Mouse (Mus musculus) limb, embryonic 15.5 days (tissue): Measurements from ENCODE around the gene Fhl2. TPM values are rescaled to one million over a fixed set of nuclear protein-coding genes. Genes with fewer than 3 reads are reported as not detected.

ENCODE experiments used
- ATAC-seq: fragments of 200-750 bp; cut with Nextera tagmentation; 2 replicates; pipeline ENCODE4 v1.8.0; 2017; ENCODE audit warnings: low read depth, moderate TSS enrichment; ENCODE audit not compliant: insufficient number of reproducible peaks, low FRiP score, low TSS enrichment
- H3K27ac ChIP-seq: fragments of 300-500 bp; sonication (generic); 2 replicates; pipeline ENCODE4 v1.5.1; 2015; ENCODE audit warnings: moderate library complexity, mild to moderate bottlenecking, inconsistent platforms
- H3K27me3 ChIP-seq: fragments of 300-500 bp; sonication (generic); 2 replicates; pipeline ENCODE4 v1.6.1; 2015; ENCODE audit warnings: inconsistent platforms
- H3K36me3 ChIP-seq: fragments of 300-500 bp; sonication (generic); 2 replicates; pipeline ENCODE4 v1.6.1; 2015; ENCODE audit warnings: inconsistent platforms
- H3K4me1 ChIP-seq: fragments of 300-500 bp; sonication (generic); 2 replicates; pipeline ENCODE4 v1.6.1; 2015; ENCODE audit warnings: inconsistent platforms
- H3K4me2 ChIP-seq: fragments of 300-500 bp; sonication (generic); 2 replicates; pipeline ENCODE4 v1.6.1; 2015; ENCODE audit warnings: mild to moderate bottlenecking, inconsistent platforms
- H3K4me3 ChIP-seq: fragments of 300-500 bp; sonication (generic); 2 replicates; pipeline ENCODE4 v1.5.1; 2015; ENCODE audit warnings: mild to moderate bottlenecking, inconsistent platforms
- H3K9ac ChIP-seq: fragments of 300-500 bp; sonication (generic); 2 replicates; pipeline ENCODE4 v1.6.1; 2015; ENCODE audit warnings: inconsistent platforms
- H3K9me3 ChIP-seq: fragments of 300-500 bp; sonication (generic); 2 replicates; pipeline ENCODE4 v1.6.1; 2016; ENCODE audit warnings: inconsistent platforms
- WGBS: fragments of 180-500 bp; shearing (Covaris S2); methylation state at CpG from one replicate; pipeline ENCODE4 v1.1.7; 2015; 5-methylcytosine and 5-hydroxymethylcytosine counted together
- polyA plus RNA-seq: library from polyadenylated mRNA; unstranded; fragments of >200 nt; fragmentation: Nextera tagmentation; extraction: Ambion mirVana; gene quantifications from 2 replicates; pipeline ENCODE4 v1.2.1, GENCODE M21; 2015

The Fhl2 gene
- polyA plus RNA-seq, 1 experiment from 2014 or later, result 24.7 TPM

GRCm38 (mm10) chr1:43127820-43128610, 68.8 kb downstream of the Fhl2 start:
- no peaks in the 10 kb centered on the region for H3K27me3 ChIP-seq
- 63% methylated on average over 8 of the region's 8 CpGs for WGBS
- peaks cover 3% of the 10 kb centered on the region; the same call in 1 of the 2 replicates for H3K4me1 ChIP-seq
- H3K9me3 ChIP-seq, result no peaks in the 10 kb centered on the region
- no peak overlapping the region for H3K4me3 ChIP-seq
- peaks cover 20% of the 10 kb centered on the region; the same call in 1 of the 2 replicates for H3K36me3 ChIP-seq
- H3K4me2 ChIP-seq, result no peak overlapping the region
- no peak overlapping the region for H3K9ac ChIP-seq
- no peak overlapping the region for H3K27ac ChIP-seq
- no peak for ATAC-seq

GRCm38 (mm10) chr1:43127196-43127595, 69.6 kb downstream of the Fhl2 start:
- H3K36me3 ChIP-seq, result peaks cover 20% of the 10 kb centered on the region; the same call in 1 of the 2 replicates
- no peak overlapping the region for H3K27ac ChIP-seq
- no peak overlapping the region for H3K9ac ChIP-seq
- no peak overlapping the region for H3K4me3 ChIP-seq
- peaks cover 3% of the 10 kb centered on the region; the same call in 1 of the 2 replicates for H3K4me1 ChIP-seq
- no peaks in the 10 kb centered on the region for H3K9me3 ChIP-seq
- H3K4me2 ChIP-seq, result no peak overlapping the region
- no peak for ATAC-seq
- no peaks in the 10 kb centered on the region for H3K27me3 ChIP-seq

GRCm38 (mm10) chr1:43124726-43125125, 72.1 kb downstream of the Fhl2 start:
- WGBS, result 66% methylated on average over 4 of the region's 4 CpGs

GRCm38 (mm10) chr1:43122616-43123015, 74.2 kb downstream of the Fhl2 start:
- WGBS, result 86% methylated on average over 2 of the region's 2 CpGs
- Histone ChIP-seq H3K9me3 (no peaks in the 10 kb centered on the region), H3K4me1 (no peaks in the 10 kb centered on the region), H3K9ac (no peak overlapping the region), H3K4me2 (no peak overlapping the region), H3K4me3 (no peak overlapping the region), H3K36me3 (peaks cover 33% of the 10 kb centered on the region), H3K27me3 (no peaks in the 10 kb centered on the region), H3K27ac (no peak overlapping the region)
- no peak for ATAC-seq

More at GRCm38 (mm10) chr1:43124726-43125125, 72.1 kb downstream of the Fhl2 start:
- H3K4me2 ChIP-seq, result no peak overlapping the region
- no peaks in the 10 kb centered on the region for H3K27me3 ChIP-seq
- ATAC-seq, result no peak
- H3K36me3 ChIP-seq, result peaks cover 26% of the 10 kb centered on the region; the same call in 1 of the 2 replicates
- H3K4me1 ChIP-seq, result peaks cover 3% of the 10 kb centered on the region; the same call in 1 of the 2 replicates
- no peak overlapping the region for H3K27ac ChIP-seq
- H3K9me3 ChIP-seq, result no peaks in the 10 kb centered on the region
- no peak overlapping the region for H3K9ac ChIP-seq
- no peak overlapping the region for H3K4me3 ChIP-seq

- no peak for ATAC-seq
- Histone ChIP-seq H3K27me3 (no peaks in the 10 kb centered on the region), H3K9ac (no peak overlapping the region), H3K9me3 (no peaks in the 10 kb centered on the region), H3K36me3 (peaks cover 43% of the 10 kb centered on the region), H3K4me2 (no peak overlapping the region), H3K4me1 (no peaks in the 10 kb centered on the region), H3K27ac (no peak overlapping the region), H3K4me3 (no peak overlapping the region)
- 96% methylated on average over 5 of the region's 5 CpGs for WGBS
Measured at GRCm38 (mm10) chr1:43120950-43121349, 75.8 kb downstream of the Fhl2 start.

- Histone ChIP-seq H3K4me2 (no peak overlapping the region), H3K9ac (no peak overlapping the region), H3K27me3 (no peaks in the 10 kb centered on the region), H3K36me3 (peaks cover 58% of the 10 kb centered on the region), H3K9me3 (no peaks in the 10 kb centered on the region), H3K27ac (no peak overlapping the region), H3K4me1 (no peaks in the 10 kb centered on the region), H3K4me3 (no peak overlapping the region)
- 95% methylated on average over 8 of the region's 8 CpGs for WGBS
- ATAC-seq, result no peak
Measured at GRCm38 (mm10) chr1:43117435-43117834, 79.3 kb downstream of the Fhl2 start.

GRCm38 (mm10) chr1:43112882-43113281, 83.9 kb downstream of the Fhl2 start:
- H3K4me2 ChIP-seq, result no peak overlapping the region
- H3K4me1 ChIP-seq, result no peaks in the 10 kb centered on the region
- no peak overlapping the region for H3K27ac ChIP-seq
- no peak for ATAC-seq
- no peaks in the 10 kb centered on the region for H3K27me3 ChIP-seq
- no peaks in the 10 kb centered on the region for H3K9me3 ChIP-seq
- no peak overlapping the region for H3K9ac ChIP-seq
- peaks cover 71% of the 10 kb centered on the region for H3K36me3 ChIP-seq
- 92% methylated on average over 2 of the region's 2 CpGs for WGBS
- H3K4me3 ChIP-seq, result no peak overlapping the region

- Histone ChIP-seq H3K27ac (no peak overlapping the region), H3K4me2 (no peak overlapping the region), H3K9ac (no peak overlapping the region), H3K9me3 (no peaks in the 10 kb centered on the region), H3K27me3 (no peaks in the 10 kb centered on the region), H3K4me1 (no peaks in the 10 kb centered on the region), H3K4me3 (no peak overlapping the region), H3K36me3 (peaks cover 65% of the 10 kb centered on the region)
- WGBS, result 52% methylated on average over 4 of the region's 4 CpGs
- no peak for ATAC-seq
Measured at GRCm38 (mm10) chr1:43110556-43110955, 86.2 kb downstream of the Fhl2 start.

GRCm38 (mm10) chr1:43108729-43109128, 88.1 kb downstream of the Fhl2 start:
- Histone ChIP-seq H3K4me3 (no peak overlapping the region), H3K4me1 (no peaks in the 10 kb centered on the region), H3K27ac (no peak overlapping the region), H3K4me2 (no peak overlapping the region), H3K9ac (no peak overlapping the region), H3K9me3 (no peaks in the 10 kb centered on the region), H3K36me3 (peaks cover 58% of the 10 kb centered on the region), H3K27me3 (no peaks in the 10 kb centered on the region)
- no peak for ATAC-seq
- 82% methylated on average over 2 of the region's 2 CpGs for WGBS

- H3K4me3 ChIP-seq, result peak within 1 kb of the TSS; percentile 68
- H3K27me3 ChIP-seq, result no peaks in the 10 kb centered on the region
- peaks cover 6% of the 10 kb centered on the region; the same call in 1 of the 2 replicates for H3K4me1 ChIP-seq
- ATAC-seq, result peak; percentile 94
- H3K9ac ChIP-seq, result peak within 1 kb of the TSS; percentile 92
- peak within 1 kb of the TSS; percentile 69 for H3K4me2 ChIP-seq
- peaks cover 17% of the 10 kb centered on the region for H3K36me3 ChIP-seq
- H3K27ac ChIP-seq, result peak within 1 kb of the TSS; percentile 100
- no peaks in the 10 kb centered on the region for H3K9me3 ChIP-seq
- WGBS, result under 1% methylated on average over 57 of the region's 57 CpGs
Measured at GRCm38 (mm10) chr1:43098031-43098984, 98.5 kb downstream of the Fhl2 start, which contains the start of the genes Tgfbrap1 and AI597479. TSS of gene Tgfbrap1 (minus strand) at chr1:43098637. TSS of gene AI597479 (plus strand) at chr1:43098710.

- ATAC-seq, result no peak
Measured at GRCm38 (mm10) chr1:43094206-43094605, 102.6 kb downstream of the Fhl2 start.

More at GRCm38 (mm10) chr1:43094206-43094605, 102.6 kb downstream of the Fhl2 start:
- H3K27me3 ChIP-seq, result no peaks in the 10 kb centered on the region
- H3K4me2 ChIP-seq, result no peak overlapping the region
- 87% methylated on average over 2 of the region's 2 CpGs for WGBS
- no peak overlapping the region for H3K9ac ChIP-seq
- H3K9me3 ChIP-seq, result no peaks in the 10 kb centered on the region
- H3K27ac ChIP-seq, result no peak overlapping the region
- no peaks in the 10 kb centered on the region for H3K36me3 ChIP-seq
- H3K4me1 ChIP-seq, result peaks cover 18% of the 10 kb centered on the region
- no peak overlapping the region for H3K4me3 ChIP-seq
